Mouse (Mus musculus): ENCODE measurements around the gene Pip5k1a.
A peak's percentile ranks its signal among the peaks of the same experiment; 100 is the strongest.
"Not testable (repeated sequence)": the region's sequence is repeated elsewhere in the genome, so short reads cannot be mapped to it uniquely, and the experiment has no call there.

Gene Pip5k1a

DNA sequence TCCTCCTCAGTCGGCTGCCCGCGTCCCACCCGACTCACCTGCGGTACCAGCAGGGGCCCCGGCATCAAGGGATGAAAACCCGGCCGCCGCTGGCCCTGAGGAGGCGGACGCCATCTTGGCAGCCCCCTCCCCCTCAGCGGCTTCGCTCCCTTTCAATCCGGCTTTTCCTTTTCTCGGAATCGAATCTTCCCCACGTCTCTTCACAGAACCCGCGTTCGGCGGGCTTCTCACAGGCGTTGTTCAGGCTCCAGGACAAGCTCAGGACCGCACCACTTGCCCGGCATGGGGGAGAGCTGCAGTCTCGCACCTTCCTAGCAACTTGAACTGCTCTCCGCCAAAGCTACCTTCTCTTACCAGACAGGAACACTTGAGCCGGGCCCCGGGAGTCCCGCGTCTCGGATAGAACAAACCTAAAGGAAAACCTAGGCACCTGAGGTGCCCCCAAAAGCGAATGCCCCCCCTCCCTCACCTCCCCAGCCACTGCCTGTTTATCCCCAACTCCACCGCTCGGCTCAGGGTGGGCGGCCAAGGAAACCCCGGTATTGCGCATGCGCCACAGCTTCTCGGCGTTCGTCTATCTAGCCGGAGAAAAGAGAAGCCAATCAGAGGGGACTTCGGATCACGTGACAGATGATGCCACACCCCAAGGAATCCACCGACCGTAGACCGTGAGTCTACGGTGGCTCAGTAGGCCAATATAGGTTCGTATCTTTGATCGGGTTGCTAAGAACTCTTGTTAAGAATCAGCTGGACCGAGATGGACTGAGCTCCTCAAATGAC is at the start of gene Pip5k1a:
Gene Pip5k1a (minus strand): TSS at position 593 of the 780 bp plus-strand sequence.
- peak; percentile 100 for DNase-seq (ENCODE audit: low read depth, low spot score)

- peak; percentile 81 for DNase-seq (ENCODE audit: low read depth, low spot score)
These were observed 47.1 kb upstream of the Pip5k1a start for GRCm38 (mm10) chr3:95153874-95154273.

DNA sequence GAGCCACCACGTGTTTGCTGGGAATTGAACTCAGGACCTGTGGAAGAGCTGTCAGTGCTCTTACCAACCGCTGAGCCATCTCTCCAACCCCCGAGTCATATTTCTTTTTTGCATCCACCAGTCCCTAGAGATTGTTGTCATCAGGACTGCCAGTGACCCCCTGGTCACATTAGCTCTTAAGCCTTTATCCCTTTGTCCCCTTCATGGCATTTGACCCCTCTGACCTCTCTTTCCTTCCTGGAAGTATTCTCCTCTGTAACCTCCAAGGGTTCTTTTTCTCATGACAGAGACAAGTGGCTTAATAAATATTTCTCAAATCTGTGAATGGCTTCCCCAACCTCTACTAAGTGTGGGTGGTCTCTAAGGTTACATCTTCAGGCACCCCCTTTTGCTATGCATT is 41.2 kb upstream of the Pip5k1a start:
- no peak for DNase-seq (ENCODE audit: low read depth, low spot score)

DNA sequence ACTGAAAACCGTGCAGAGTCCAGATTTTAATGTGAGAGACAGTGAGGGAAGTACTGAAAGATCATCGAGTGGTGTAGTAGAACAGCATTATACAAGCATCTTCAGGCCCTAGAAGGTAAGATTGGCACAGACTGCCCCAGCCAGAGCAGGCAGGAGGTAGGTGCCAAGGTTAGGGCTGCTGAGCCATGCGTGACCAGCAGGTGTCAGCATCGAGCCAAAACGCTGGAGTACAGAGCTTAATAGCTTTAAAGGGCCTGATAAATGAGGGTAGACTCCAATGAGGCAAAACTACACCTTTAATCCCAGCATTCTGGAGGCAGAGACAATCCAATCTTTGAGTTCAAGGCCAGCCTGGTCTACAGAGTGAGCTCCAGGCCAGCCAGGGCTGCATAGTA is 35.9 kb upstream of the Pip5k1a start:
- peak; percentile 80 for DNase-seq (ENCODE audit: low read depth, low spot score)

GRCm38 (mm10) chr3:95141952-95142616 is 35.4 kb upstream of the Pip5k1a start, which contains the start of gene Tnfaip8l2:
Gene Tnfaip8l2, minus strand, starts transcription at chr3:95142360.
- DNase-seq (ENCODE audit: low read depth, low spot score), result no peak

- no peak for DNase-seq (ENCODE audit: low read depth, low spot score)
These were observed 34.7 kb upstream of the Pip5k1a start for GRCm38 (mm10) chr3:95141474-95141873.

DNA sequence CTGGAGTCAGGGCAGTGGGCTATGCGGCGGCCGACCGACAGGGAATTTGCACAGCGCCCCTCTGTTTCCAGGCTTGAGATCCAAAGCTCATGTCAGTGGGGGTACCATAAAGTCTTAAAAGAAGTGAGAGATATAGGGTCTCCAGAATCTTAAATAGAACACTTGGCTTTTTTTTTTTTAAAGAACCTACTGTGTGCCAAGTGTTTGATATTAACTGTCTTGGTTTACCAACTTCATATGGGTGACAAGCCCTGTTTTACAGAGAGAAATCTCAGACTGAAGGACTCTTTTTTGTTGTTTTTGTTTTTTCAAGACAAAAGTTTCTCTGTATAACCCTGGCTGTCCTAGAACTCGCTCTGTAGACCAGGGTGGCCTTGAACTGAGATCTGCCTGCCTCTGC is 34.1 kb upstream of the Pip5k1a start:
- no peak for DNase-seq (ENCODE audit: low read depth, low spot score)

DNA sequence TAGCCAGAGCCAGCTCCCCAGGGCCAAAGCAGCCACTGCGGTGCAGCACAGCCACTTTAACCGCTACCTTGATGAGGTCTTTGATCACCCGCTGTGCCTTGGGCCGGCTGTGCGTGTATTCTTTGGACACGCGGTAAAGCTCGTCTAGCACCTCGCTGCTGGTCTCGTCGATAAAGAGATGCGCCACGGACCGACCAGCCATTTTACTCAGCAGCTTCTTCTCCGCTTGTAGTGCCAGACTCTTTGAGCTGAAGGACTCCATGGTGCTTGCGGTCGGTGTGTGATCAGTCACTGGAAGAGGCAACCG is 33.5 kb upstream of the Pip5k1a start:
- peak; percentile 63 for DNase-seq (ENCODE audit: low read depth, low spot score)

GRCm38 (mm10) chr3:95139586-95140288 is 33.0 kb upstream of the Pip5k1a start:
- peak; percentile 80 for DNase-seq (ENCODE audit: low read depth, low spot score)

DNA sequence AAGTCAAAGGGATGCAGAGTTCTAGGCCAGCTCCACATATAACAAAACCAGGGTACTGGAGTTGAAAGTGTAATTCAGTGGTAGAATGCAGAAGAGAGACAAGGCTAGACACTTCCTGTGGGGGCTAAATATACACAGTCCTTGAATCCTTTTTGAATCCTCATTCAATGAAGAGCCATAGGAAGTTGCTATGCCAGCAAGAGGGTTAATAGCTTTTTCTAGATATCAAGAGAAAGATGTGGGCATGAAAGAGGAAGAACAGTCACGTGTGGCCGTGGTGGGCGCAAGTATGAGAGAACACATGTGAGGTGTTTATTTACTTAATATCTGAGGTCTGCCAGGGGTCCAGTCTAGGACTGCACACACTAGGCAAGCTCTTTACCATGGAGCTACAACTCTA is 29.6 kb upstream of the Pip5k1a start:
- DNase-seq (ENCODE audit: low read depth, low spot score), result no peak

- no peak for DNase-seq (ENCODE audit: low read depth, low spot score)
These were observed 28.8 kb upstream of the Pip5k1a start for GRCm38 (mm10) chr3:95135433-95136052.

GRCm38 (mm10) chr3:95135023-95135422 is 28.3 kb upstream of the Pip5k1a start:
- peak; percentile 84 for DNase-seq (ENCODE audit: low read depth, low spot score)

DNA sequence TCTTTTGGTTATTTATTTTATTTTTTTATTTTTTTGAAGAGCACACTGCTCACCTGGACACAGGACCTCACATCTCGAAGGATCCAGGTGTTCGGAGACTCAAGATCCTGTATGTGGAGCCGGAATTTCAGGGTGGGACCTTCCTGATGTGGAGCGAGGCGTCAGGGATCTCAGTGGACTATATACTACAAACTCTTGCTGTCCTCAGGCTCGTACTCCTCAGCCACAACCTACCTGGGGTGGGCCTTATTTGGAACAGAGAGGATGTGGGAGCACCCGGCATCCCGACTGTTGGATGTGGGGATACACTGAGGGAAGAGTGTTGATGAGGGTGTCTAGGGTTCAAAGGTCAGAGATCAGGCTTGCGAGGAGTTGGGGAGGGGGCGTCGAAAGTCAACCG is 27.4 kb upstream of the Pip5k1a start:
- DNase-seq (ENCODE audit: low read depth, low spot score), result not testable (repeated sequence)

DNA sequence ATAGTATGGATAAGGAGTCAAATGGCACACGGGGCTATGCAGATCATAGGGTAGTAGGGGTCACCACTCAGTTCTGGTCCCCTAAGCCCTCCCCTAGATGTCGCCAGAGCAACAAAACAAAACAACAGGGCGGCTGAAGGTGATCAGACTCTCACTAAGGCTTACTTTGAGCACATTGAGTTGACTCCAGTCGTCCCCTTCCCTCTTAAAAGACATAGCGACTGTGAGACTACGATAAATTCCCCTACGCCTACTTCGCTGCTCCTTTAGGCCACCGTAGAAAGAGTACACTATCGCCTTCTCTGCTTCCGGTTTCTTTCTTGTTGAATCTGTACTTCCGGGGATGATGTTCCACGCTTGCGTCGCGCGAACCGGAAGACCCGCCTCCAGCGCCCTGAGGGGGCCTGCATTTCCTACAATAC is 27.0 kb upstream of the Pip5k1a start, which contains the start of the genes Scnm1 and Lysmd1:
Gene Scnm1 (minus strand): TSS at position 332 of the 422 bp plus-strand sequence.
Gene Lysmd1 (plus strand): TSS at position 409 of the 422 bp plus-strand sequence.
- DNase-seq (ENCODE audit: low read depth, low spot score), result peak; percentile 95

DNA sequence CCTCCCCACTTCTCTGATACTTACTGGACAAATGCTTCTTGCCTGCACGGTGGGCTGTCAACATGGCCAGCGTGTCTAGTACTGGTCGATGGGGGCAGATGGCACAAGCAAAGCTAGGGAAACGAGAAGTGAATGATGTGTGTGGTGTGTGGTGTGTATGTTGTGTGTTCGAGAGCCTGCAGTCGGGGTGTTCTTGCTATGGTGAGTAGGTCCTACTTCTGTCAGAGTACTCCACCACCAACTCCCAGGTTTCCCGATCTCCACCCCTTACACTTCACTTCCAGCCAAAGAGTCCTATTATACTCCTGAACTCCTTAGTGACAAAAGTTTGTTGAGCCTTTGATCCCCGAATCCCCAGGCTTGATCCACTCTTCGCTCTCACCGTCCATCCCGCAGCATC is 26.4 kb upstream of the Pip5k1a start:
- DNase-seq (ENCODE audit: low read depth, low spot score), result no peak

DNA sequence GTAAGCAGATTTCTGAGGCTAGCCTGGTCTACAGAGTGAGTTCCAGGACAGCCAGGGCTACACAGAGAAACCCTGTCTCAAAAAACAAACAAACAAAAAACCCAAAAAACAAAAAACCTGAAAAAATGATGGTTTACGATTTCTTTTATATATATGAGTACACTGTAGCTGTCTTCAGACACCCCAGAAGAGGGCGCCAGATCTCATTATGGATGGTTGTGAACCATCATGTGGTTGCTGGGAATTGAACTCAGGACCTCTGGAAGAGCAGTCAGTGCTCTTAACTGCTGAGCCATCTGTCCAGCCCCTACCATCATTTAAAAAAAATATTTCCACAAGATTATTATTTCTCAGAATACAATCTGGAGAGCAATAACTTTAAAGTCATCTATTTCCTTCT is 25.7 kb upstream of the Pip5k1a start:
- DNase-seq (ENCODE audit: low read depth, low spot score), result not testable (repeated sequence)

DNA sequence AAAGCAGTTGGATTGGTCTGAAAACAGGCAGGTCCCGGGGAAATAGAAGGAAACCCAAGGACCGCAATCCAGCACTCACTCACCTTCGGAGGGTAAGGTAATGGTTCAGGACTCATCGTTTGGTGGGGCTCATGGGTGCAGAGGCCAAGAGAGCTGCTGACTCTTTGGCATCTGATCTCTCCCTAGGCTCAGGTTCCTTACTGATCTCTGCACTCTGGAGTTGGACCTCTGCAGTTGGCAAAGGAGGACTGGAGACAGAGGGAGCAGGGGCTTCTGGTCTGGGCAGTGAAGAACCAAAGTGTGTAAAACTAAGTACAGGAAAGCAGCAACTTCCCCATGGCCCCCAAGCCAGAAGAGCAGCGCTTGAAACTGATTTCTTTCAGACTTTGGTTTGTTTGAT is 23.4 kb upstream of the Pip5k1a start:
- DNase-seq (ENCODE audit: low read depth, low spot score), result no peak

DNA sequence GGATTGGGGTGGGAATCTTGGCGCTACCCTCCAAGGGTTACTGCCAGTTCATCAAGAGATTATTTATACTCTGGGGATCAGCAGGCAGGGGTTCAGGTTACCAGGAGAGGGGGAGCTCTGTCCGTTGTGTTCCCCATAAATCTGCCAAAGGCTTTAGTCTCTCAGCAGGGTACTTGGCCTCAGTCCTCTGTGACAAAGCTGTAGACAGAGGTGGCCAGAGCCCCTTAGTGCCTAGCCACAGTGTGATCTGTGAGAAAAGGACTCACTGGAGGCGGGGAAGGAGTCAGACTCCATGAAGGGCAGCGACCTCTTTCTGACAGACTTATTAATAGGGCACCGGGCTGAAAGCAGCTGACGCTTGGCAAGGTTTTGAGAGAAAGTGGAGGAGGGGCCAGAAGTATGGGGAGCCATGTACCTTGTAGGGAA is 22.5 kb upstream of the Pip5k1a start:
- DNase-seq (ENCODE audit: low read depth, low spot score), result no peak

GRCm38 (mm10) chr3:95124972-95125371 is 18.2 kb upstream of the Pip5k1a start:
- no peak for DNase-seq (ENCODE audit: low read depth, low spot score)

- DNase-seq (ENCODE audit: low read depth, low spot score), result peak; percentile 62
These were observed 17.5 kb upstream of the Pip5k1a start, which contains the start of gene Tmod4 for GRCm38 (mm10) chr3:95124246-95124645. Gene Tmod4, plus strand, starts transcription at chr3:95124476.

DNA sequence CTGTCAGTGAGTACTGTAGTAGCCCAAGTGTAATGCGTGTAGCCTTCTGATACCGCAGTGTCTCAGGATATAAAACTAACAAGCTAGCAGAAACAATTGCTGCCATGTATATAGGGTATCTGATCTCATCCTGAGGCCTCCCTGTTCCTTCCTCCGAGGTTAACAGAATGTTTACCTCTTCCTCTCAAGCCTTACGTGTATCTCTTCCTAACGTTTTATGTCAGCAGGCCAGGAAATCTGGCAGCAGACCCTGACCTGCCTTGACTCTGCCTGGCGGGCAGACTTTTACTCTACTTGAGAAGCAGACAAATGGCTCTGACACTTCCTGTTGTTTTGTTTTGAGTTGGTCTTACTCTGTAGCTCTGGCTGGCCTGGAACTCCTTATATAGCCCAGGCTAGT is 14.8 kb upstream of the Pip5k1a start:
- no peak for DNase-seq (ENCODE audit: low read depth, low spot score)

DNA sequence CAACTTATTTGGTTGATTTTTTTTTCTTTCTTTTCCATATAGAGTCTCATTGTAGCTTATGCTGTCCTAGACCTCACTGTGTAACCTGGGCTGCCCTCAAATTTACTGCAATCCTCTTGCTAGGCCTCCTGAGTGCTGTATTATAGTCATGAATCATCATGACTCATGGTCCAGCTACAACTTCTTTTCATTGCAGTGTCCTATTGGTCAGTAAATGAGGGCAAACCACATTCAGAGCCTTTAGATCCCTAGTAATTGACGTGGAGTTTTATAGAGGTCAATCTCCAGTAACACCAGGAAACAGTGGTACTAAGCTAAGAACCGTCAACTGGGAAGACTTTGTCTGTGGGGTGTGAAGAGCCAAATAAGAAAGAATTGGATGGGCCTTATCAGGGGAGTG is 11.0 kb upstream of the Pip5k1a start:
- DNase-seq (ENCODE audit: low read depth, low spot score), result no peak
